Mouse (Mus musculus): ENCODE results near the gene Dpysl5.

The Dpysl5 gene

GRCm38 (mm10) chr5:30709744-30710383, 1.5 kb upstream of the Dpysl5 start:
- peak; percentile 63 for DNase-seq

DNA sequence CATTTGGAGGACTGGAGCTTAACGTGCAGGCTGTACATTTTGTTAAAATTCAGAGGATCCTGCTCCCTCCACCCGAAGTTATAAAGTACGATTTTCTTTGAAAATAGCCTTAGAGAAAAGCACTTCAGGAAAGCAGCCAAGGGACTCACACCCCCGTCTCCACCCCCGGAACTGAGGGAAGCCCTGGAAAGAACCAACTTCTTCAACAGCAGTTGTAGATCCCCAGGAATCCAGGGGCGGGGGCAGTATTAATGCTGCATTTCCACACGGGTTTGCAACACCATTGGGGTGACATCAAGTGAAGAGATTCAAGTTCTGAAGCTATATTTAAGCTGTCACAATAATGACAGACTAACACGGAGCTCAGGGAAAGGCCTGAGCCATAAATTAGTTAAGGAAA, 878 bp upstream of the Dpysl5 start:
- no peak for DNase-seq

DNA sequence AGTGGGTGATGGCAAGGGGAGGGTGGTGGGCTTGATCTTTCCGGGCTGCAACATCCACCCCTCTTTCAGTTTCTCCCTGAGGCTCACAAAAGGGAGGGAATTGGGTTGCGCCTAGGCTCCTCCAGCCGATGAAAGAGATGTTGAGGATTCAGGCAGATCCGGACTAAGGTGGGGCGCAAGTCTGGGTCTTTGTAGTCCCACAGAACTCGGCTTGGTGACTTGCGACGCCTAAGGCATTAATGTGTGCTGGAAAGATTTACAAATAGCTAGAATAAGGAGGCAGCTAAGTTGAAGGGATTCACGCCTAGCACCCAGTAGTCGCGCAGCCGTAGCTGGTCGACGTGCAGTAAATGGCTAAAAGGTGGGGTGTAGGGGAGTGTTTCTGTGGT, 632 bp downstream of the Dpysl5 start:
- no peak for DNase-seq

DNA sequence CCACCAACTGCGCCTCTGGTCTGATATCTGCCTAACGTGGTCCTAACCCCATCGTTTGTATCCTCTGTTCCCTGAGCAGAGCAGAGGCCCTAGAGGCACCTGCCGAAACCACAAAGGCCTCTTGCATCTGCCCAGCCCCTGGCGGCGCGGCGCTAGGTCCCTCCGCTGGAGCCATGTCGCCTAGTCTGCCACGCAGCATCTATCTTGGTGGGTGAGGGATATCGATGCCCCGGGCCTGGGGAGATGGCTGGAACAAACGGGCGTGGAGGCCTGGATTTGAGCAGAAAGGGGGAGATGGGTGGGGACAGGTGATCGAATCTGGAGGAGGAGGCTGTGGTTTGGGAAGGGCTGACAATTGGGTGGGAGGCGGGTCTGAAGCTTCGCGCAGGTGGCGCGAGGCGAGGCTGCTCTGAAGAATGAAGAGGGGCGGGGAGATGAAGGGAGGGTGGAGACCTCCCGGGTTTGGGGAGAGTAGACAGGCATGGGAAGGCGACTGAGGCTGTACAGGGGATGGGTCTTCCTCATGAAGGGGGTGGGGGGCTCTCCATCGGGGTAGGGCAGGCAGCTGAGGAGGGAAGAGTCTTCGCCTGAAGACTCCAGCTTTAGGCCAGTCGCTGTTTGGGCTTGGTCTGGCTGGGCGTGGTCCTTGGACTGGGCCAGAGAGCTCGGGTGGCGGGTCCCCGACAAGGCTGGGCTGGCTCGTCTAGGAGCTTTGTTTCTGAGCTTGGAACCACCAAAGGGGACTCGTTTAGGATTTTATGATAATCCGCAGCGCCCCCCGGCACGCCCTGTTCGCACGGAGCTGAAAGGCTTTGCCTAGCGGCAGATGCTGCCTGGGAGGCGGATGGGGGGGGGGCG, 1.3 kb downstream of the Dpysl5 start:
- no peak for DNase-seq

- DNase-seq = no peak
Observed at GRCm38 (mm10) chr5:30713299-30713675, 1.9 kb downstream of the Dpysl5 start.

DNA sequence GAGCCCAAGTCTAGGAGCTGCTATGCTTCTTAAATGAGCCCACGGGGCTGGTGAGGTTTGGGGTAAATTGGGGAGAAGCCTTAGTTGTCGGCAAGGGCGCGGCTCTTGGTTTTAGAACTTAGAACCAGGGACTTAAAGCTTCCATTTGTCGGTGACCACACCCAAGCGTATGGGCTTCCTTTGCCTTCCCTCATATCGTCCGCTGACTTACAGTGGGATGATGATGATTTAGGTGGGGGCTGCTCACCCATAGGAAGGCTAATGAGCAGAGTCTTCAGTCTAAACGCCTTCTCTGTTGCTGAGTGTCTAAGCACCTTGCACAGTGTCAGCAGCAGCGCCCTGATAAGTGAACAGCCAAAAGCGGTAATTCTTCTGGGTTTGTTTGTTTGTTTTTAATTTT, 2.3 kb downstream of the Dpysl5 start:
- no peak for DNase-seq

DNA sequence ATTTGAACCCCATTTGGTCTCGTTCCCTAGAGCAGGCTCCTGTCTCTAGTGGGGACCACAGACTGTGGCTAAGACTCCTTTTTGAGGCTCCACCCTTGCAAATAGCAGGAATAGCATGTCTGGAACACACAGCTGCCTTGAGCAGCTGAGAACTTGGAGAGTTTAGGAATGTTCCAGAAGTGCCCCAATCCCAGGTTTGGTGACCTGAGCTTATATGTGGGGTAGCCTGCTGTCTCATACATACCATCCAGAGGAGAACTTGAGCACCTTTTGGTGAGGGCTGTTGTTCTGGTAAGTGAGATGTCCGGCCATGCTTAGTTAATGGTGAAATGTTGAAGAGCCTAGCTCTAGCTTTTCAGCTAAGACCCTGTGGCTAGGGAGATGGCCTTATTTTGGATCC, 4.9 kb downstream of the Dpysl5 start:
- no peak for DNase-seq

- DNase-seq = no peak
Observed at GRCm38 (mm10) chr5:30717506-30717905, 6.1 kb downstream of the Dpysl5 start.

GRCm38 (mm10) chr5:30717991-30718703, 6.8 kb downstream of the Dpysl5 start:
- no peak for DNase-seq

DNA sequence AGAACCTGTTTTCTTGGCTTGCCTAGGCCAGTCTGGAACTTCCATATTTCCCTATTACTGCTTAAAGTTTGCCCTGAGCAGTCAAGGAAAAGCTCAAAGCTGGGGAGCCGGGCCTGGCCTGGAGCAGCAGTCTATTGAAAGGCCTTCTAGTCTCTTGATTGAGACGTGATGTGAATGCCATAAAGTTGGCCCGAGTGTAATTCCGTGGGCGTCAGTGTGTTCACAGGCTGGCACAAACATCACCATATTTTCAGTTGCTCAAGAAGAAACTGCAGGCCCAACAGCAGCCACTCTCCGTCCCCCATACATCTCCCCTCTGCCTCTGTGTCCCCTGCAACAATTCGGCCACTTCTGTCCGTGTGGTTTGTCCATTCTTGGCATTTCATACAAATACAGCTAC, 10.6 kb downstream of the Dpysl5 start:
- no peak for DNase-seq

- DNase-seq = no peak
Observed at GRCm38 (mm10) chr5:30726151-30726693, 14.9 kb downstream of the Dpysl5 start.

GRCm38 (mm10) chr5:30732511-30732910, 21.1 kb downstream of the Dpysl5 start:
- no peak for DNase-seq

- DNase-seq = no peak
Observed at GRCm38 (mm10) chr5:30734666-30735065, 23.3 kb downstream of the Dpysl5 start.

DNA sequence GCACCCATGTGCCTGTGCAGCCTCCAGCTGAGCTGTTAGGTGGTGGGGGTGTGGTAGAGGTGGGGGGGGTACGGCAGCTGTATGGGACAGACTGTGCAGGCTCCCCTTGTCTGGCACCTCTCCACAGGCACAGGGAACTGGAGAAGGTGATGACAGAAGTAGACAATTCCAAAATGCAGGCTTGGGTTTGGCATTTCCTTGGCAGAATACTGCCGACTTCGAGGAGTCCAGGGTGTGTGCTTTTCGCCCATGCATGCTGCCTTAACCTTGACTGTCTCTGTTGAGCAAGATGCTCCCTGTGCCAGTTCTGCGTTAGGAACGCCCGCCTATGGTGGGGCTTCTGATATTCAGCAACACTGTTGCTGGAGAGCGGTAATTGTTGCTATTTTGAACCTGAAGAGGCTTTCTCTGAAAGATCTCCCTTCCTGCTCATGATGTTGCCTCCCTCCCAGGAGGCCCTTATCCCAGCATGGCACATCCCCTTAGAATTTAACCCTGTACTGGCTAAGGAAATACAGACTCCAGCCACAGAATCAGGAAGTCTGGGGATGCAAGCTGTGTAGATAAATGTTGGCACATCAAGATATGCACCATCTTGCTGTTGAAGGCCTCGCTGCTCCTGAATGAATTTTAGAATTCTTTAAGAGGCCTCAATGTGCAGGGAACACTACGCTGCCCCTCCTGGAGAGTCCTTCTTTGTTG, 26.9 kb downstream of the Dpysl5 start:
- no peak for DNase-seq

GRCm38 (mm10) chr5:30739595-30739994, 28.2 kb downstream of the Dpysl5 start:
- no peak for DNase-seq

- DNase-seq = no peak
Observed at GRCm38 (mm10) chr5:30749582-30750311, 38.4 kb downstream of the Dpysl5 start.

GRCm38 (mm10) chr5:30751071-30751470, 39.7 kb downstream of the Dpysl5 start:
- DNase-seq = no peak

GRCm38 (mm10) chr5:30753128-30753527, 41.8 kb downstream of the Dpysl5 start:
- no peak for DNase-seq

DNA sequence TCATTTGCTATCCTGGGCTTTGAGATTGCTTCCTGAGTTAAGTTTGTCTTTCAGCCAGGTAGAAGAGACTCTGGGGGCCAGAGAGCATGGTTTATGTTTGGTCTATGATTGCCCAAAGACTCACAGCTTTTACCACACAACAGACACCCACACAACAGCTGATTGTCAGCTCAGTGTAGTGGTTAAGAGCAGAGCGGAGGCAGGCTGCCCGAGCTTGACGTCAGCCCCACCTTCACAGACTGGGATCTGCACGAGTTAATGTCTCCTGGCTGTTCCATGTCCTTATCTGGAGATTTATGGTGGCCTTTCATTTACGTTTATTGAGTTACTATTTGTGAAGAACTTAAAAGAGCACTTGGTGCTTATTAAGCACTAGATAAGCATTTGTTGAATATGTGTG, 43.9 kb downstream of the Dpysl5 start:
- DNase-seq = no peak

- no peak for DNase-seq
Observed at GRCm38 (mm10) chr5:30762815-30763510, 51.6 kb downstream of the Dpysl5 start.

- no peak for DNase-seq
Observed at GRCm38 (mm10) chr5:30763511-30763830, 52.1 kb downstream of the Dpysl5 start.

Measured in kidney, adult 11 months (tissue).